Comparison of ENCODE assay signal across 8 mouse cellular contexts in genomic region chr4:32984801-32985675, GRCm38 (mm10). TPM values are rescaled to one million over a fixed set of nuclear protein-coding genes. Genes with fewer than 3 reads are reported as not detected.
A peak's percentile ranks its signal among the peaks of the same experiment; 100 is the strongest.
DNase-seq lines count a peak whose midpoint lies in the region; ATAC-seq and TF ChIP-seq lines count a peak whose summit lies in the region.

No protein-coding gene starts in this region.

- peaks cover 7% of the 10 kb centered on the region for H3K27me3 ChIP-seq in heart, adult 2 months (ENCODE audit: control insufficient read depth, insufficient read depth, low read length)
- peaks cover 15% of the 10 kb centered on the region for H3K27me3 ChIP-seq in forebrain, embryonic 12.5 days

- no peak for TF ChIP-seq POLR2A in heart, adult 2 months (IDR thresholded peaks at IDR 0.05; ENCODE audit: insufficient read depth, low read depth, low read length)

- H3K79me2 ChIP-seq in heart, adult 2 months (replicated peaks; ENCODE audit: control insufficient read depth, insufficient read depth, low read length): no peaks in the 10 kb centered on the region

- 41% methylated on average over 13 of the region's 13 CpGs for WGBS in heart, adult 2 months
- WGBS in forebrain, embryonic 12.5 days: 8% methylated on average over 13 of the region's 13 CpGs

- peak; percentile 48 for TF ChIP-seq CTCF in heart, adult 2 months (IDR thresholded peaks at IDR 0.05)

- H3K27ac ChIP-seq in heart, adult 2 months: peak overlapping the region; percentile 16; the same call in 1 of the 2 replicates
- H3K27ac ChIP-seq in ES-E14 (ENCODE audit: insufficient read depth, low read depth, low read length, poor library complexity, severe bottlenecking): peak overlapping the region; percentile 54; the same call in 1 of the 2 replicates
- peak overlapping the region; percentile 95 for H3K27ac ChIP-seq in forebrain, embryonic 12.5 days

- DNase-seq in heart, adult 2 months: no peak
- no peak for DNase-seq in heart, adult 11 months
- no peak for DNase-seq in ES-E14 (ENCODE audit: low read depth, low spot score)
- DNase-seq in kidney, postnatal 10 days: peak; percentile 17
- DNase-seq in naive thymus-derived CD4-positive, alpha-beta T cell, adult 2 months (ENCODE audit: low read depth): peak; percentile 22
- DNase-seq in adipocyte (ENCODE audit: low spot score): no peak
- no peak for DNase-seq in spleen, adult 18-20 months

- no peak overlapping the region for H3K9ac ChIP-seq in heart, adult 2 months (ENCODE audit: low read depth, low read length)
- H3K9ac ChIP-seq in ES-E14 (ENCODE audit: insufficient read depth, low read depth, low read length, poor library complexity, severe bottlenecking): no peak overlapping the region
- peak overlapping the region; percentile 93 for H3K9ac ChIP-seq in forebrain, embryonic 12.5 days

- peak overlapping the region; percentile 92 for H3K4me2 ChIP-seq in forebrain, embryonic 12.5 days

- H3K9me3 ChIP-seq in ES-E14 (ENCODE audit: control insufficient read depth, insufficient read depth, low read depth, low read length): no peaks in the 10 kb centered on the region
- no peaks in the 10 kb centered on the region for H3K9me3 ChIP-seq in forebrain, embryonic 12.5 days

- H3K4me1 ChIP-seq in heart, adult 2 months (ENCODE audit: control insufficient read depth, insufficient read depth, low read length): no peaks in the 10 kb centered on the region
- peaks cover 4 to 22% of the 10 kb centered on the region in 2 experiments; a peak in 2 of 4 replicates for H3K4me1 ChIP-seq in ES-E14 (ENCODE audit: control insufficient read depth in 2 of 2, insufficient read depth in 2 of 2, low read length in 2 of 2, poor library complexity in 1 of 2)
- peaks cover 29% of the 10 kb centered on the region for H3K4me1 ChIP-seq in forebrain, embryonic 12.5 days

- H3K36me3 ChIP-seq in heart, adult 2 months (ENCODE audit: control insufficient read depth, insufficient read depth, low read length): no peaks in the 10 kb centered on the region
- H3K36me3 ChIP-seq in ES-E14 (ENCODE audit: control insufficient read depth, insufficient read depth, low read length, poor library complexity, severe bottlenecking): no peaks in the 10 kb centered on the region
- H3K36me3 ChIP-seq in forebrain, embryonic 12.5 days (replicated peaks): no peaks in the 10 kb centered on the region

- TF ChIP-seq EP300 in heart, adult 2 months (IDR thresholded peaks at IDR 0.05; ENCODE audit: insufficient read depth, low read depth, low read length): no peak

- ATAC-seq in forebrain, embryonic 12.5 days (ENCODE audit: low FRiP score): no peak

- peak overlapping the region; percentile 88 for H3K4me3 ChIP-seq in heart, adult 2 months
- H3K4me3 ChIP-seq in ES-E14 (ENCODE audit: insufficient read depth in 1 of 2, low read depth in 1 of 2, low read length in 2 of 2, poor library complexity in 1 of 2, severe bottlenecking in 1 of 2): peak overlapping the region; percentile 79 to 80; a peak in 3 of 4 replicates
- peak overlapping the region; percentile 85 for H3K4me3 ChIP-seq in forebrain, embryonic 12.5 days (replicated peaks)

- in situ Hi-C loops in ES-E14 (cut with MboI; ENCODE audit: low sequenced_read_pairs in 2 of 2, unreplicated experiment in 2 of 2): no loop called here

- intact Hi-C loops in heart, adult 2 months (cut with DNase I): loop anchor here (5.0 kb wide), 1 partner anchor 32 kb away; no protein-coding TSS in a partner anchor

TF ChIP-seq in ES-E14, 5 proteins besides CTCF, POLR2A, EP300 and RAD21:
- TF ChIP-seq ZNF384 (IDR thresholded peaks at IDR 0.05; ENCODE audit: low read depth, low read length) (no peak), CHD2 (IDR thresholded peaks at IDR 0.05; ENCODE audit: low read depth, low read length) (no peak), HCFC1 (IDR thresholded peaks at IDR 0.05; ENCODE audit: borderline replicate concordance, insufficient read depth, low read length) (no peak), MAFK (IDR thresholded peaks at IDR 0.05; ENCODE audit: insufficient read depth, low read depth, low read length) (no peak), ZC3H11A (IDR thresholded peaks at IDR 0.05; ENCODE audit: borderline replicate concordance, low read depth, low read length) (no peak; the same call in 1 of the 2 replicates)
TF ChIP-seq in ES-E14: peak in this region for 0.

RNA-seq across cellular contexts. Expression of gene Rragd, which starts 2.2 kb away (rescaled TPM):
- 100 to 1,000 TPM in 1 of 2 experiments, 10 to 100 TPM in 1; 81.2 to 101 TPM for total RNA-seq in heart, adult 2 months (2021)
- polyA plus RNA-seq in heart, adult 2 months (2012; rRNA removed): 30.5 and 57.6 TPM in 2 replicates
- 14.4 and 15.0 TPM in 2 replicates for total RNA-seq in ES-E14 (2012; rRNA removed)
- 31.2 and 31.8 TPM in 2 replicates for polyA plus RNA-seq in forebrain, embryonic 12.5 days (2016; fragmentation: Nextera tagmentation; extraction: Ambion mirVana)

RNA-seq across cellular contexts. Expression of gene Ankrd6, which starts 34.4 kb away (rescaled TPM):
- 1 to 10 TPM; 4.1 to 4.9 TPM for total RNA-seq in heart, adult 2 months (2021)
- 1.1 TPM in 2 replicates for polyA plus RNA-seq in heart, adult 2 months (2012; rRNA removed)
- 7.8 TPM in 2 replicates for total RNA-seq in ES-E14 (2012; rRNA removed)
- 22.3 and 22.6 TPM in 2 replicates for polyA plus RNA-seq in forebrain, embryonic 12.5 days (2016; fragmentation: Nextera tagmentation; extraction: Ambion mirVana)

RNA-seq across cellular contexts. Expression of gene Ube2j1, which starts 46.2 kb away (rescaled TPM):
- 10 to 100 TPM; 40.8 to 41.9 TPM for total RNA-seq in heart, adult 2 months (2021)
- 14.1 and 20.1 TPM in 2 replicates for polyA plus RNA-seq in heart, adult 2 months (2012; rRNA removed)
- 8.5 and 15.3 TPM in 2 replicates for total RNA-seq in ES-E14 (2012; rRNA removed)
- 50.5 and 51.9 TPM in 2 replicates for polyA plus RNA-seq in forebrain, embryonic 12.5 days (2016; fragmentation: Nextera tagmentation; extraction: Ambion mirVana)

Comparison
In these comparisons a context has a peak if more than half of its experiments do, and no peak if none do; other contexts are left out.
1. DNase-seq: peak in kidney, postnatal 10 days (single experiment) and naive thymus-derived CD4-positive, alpha-beta T cell, adult 2 months (single experiment); none in heart, adult 2 months (0 of 2), heart, adult 11 months (single experiment), ES-E14 (single experiment), adipocyte (single experiment) and spleen, adult 18-20 months (0 of 2).
2. H3K27ac ChIP-seq: peak in every context shown above with its lines; median percentile 95 in forebrain, embryonic 12.5 days; 54 in ES-E14; 16 in heart, adult 2 months.
3. Peak in every context shown above with its lines, with median percentiles within 50 percentile points of each other: H3K4me3 ChIP-seq.